Mouse (Mus musculus) T-helper 17 cell (primary cell): Measurements from ENCODE around the gene Aph1a.
"Not testable (repeated sequence)": the region's sequence is repeated elsewhere in the genome, so short reads cannot be mapped to it uniquely, and the experiment has no call there.

Experiments
- in situ Hi-C, 2 experiments: fragments of 300-600 bp; cut with MboI, MseI; formaldehyde crosslinking; loops; 1 replicate in 1 of 2; 2 replicates in 1 of 2; pipeline ENCODE4 v1.15.1; 2025; ENCODE audit warnings: high pct_unique_total_duplicates in 2 of 2

The Aph1a gene

DNA sequence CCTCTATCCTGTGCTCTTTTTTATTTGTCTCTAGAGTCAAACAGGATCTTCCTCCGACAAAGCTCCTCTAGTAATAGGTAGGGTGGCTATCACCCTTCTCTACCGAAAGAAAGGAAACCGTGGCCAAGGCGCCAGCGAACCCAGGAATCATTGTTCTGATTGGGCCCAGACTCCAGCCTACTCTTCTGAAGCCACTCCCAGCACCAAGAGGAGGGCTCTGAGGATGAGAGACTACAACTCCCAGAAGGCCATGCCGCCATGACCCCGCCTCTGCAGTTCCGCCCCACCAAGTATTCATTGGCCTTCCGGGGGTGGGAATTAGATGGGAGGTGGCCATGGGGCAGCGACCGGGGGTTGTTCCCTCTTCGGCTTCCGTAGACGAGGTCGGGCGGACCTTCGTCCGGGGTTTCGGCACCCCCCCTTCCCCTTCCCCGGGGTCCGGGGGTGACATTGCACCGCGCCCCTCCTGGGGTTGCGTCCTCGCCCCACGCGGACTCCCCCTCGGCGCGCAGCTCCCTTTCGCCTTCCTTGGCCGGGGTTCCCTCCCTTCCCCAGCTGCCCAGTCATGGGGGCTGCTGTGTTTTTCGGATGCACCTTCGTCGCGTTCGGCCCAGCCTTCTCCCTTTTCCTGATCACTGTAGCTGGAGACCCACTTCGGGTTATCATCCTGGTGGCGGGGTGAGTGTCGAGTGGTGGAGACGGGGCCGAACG, at the start of gene Aph1a:
Aph1a (plus strand) TSS at position 364 of the 711 bp plus-strand sequence.
- in situ Hi-C loops = loop anchor here in 1 of 2 experiments (5.0 kb wide), 1 partner anchor 294 kb away; no protein-coding TSS in a partner anchor

DNA sequence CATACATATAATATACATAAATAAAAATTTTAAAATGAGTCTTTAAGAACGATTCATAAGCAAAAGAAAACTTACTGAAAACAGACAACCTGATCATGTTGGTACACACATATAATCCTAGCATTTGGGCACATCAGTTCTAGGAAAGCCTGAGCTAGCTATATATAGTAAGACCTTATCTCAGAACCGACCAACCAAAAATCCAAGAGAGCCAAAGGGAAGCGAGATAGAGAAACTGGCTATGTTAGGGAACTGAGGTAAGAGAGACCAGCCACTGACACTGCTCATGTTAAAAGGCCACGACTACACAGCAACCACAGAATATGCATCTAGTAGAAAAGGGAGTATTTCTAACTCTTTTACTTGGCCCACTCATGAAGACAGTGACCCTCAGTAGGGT, 43.2 kb upstream of the Aph1a start:
- in situ Hi-C loops = no loop called here

DNA sequence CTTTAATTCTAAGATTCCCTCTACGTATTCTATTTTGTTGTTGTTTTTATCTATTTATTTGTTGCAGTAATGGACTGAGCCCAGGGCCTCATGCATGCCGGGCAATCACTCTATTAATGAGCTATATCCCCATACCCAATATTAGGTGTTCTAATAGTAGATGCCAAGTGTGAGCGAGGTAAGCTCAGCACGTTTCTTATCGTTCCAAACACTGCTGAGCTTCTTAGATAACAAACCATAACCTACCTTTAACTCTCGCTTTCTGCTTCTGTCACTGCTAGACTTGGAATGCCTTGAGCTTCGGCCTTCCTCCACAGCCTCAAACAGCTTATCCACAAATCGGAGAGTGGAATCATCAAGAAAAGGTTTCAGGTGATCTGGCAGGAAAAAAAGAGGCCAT, 42.5 kb upstream of the Aph1a start:
- in situ Hi-C loops = no loop called here

DNA sequence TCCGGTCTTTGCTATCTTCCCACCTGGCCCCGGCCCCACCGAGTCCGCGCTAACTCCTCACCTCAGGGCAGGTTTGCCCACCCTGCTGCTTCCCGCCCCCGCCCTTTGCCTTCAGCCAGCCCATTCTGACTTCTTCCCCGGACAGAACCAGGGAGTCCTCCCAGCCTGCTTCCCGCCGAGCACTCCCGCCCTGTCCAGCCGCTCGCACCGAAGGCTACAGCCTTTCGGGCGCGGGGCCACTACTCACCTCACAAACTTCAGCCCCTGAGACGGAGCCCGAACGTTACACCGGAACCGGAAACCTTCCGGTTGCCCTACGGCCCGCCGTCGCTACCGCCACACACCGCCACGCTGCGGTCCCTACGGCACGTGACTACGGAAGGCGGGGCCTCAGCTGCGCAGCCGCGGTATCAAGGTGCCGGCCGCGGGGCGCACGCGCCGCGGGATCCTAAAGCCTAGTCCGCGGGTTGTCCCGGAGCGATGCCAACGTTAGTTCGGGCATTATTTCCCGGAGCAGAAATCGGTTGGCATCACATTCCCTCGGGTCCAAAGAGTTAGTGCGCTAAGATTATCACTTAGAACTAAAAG, 38.2 kb upstream of the Aph1a start, which contains the start of gene Prpf3:
Prpf3 (minus strand) TSS at position 384 of the 588 bp plus-strand sequence.
- in situ Hi-C loops = no loop called here

DNA sequence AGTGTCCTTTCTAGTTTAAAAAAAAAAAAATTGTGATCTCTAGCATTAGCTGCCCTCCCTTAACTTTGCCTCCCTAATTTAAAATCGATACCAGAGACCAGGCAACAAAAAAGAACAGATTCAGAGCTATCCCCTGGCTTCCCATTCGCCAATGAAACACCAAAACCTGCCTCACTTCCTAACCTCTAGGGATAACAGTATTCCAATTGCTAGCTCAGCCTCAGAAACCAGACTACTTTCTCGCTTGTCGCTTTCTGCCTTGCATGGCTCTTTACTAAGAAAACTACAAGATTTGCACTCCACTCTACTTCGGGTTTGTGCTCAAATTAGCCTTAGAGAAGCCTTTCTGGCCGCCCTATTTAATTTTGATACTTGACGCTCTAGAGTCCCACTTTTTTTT, 37.7 kb upstream of the Aph1a start:
- in situ Hi-C loops = no loop called here

DNA sequence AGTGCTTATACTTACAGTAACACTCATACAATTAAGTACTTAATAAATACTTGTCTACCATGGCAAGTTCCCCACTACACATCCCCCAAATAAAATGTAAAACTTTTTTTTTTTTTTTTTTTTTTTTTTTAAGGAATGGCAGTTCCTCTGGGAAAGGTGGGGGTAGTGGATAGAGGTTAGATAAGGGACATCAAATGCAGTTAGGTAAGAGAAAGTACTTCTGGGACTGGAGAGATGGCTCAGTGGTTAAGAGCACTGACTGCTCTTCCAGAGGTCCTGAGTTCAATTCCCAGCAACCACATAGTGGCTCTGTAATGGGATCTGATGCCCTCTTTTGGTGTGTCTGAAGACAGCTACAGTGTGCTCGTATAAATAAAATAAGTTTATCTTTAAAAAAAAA, 36.7 kb upstream of the Aph1a start:
- in situ Hi-C loops = not testable (repeated sequence)

DNA sequence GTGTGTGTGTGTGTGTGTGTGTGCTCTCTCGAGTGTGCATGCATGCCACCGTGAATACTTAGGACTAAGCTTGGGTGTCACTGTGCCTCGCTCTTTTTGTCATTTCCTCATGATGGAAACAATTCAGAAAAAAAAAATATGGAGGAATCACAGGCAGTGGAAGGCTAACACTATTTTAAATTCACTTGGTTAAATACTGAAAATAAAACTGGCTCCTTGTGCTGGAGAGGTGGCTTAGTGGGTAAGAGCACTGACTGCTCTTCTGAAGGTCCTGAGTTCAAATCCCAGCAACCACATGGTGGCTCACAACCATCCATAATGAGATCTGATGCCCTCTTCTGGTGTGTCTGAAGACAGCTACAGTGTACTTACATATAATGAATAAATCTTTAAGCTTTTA, 35.5 kb upstream of the Aph1a start:
- in situ Hi-C loops = not testable (repeated sequence)

DNA sequence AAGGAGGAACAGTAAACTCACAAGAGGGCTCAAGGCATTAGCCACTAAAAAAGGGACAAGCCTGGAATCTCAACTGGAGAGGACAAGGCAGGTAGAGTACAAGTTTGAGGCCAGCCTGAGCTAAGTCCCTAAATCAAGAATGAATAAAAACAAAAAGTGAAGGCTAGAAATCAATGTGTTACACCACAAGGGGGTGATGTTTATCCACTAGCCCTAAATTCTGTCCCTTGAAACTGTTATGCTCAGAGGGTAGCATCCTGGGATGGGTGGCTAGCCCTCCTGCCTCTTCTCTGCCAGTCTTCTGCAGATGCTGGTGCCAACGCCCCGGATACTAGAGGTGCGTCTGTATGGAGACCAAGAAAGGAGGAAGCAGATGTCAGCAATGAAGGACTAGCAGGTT, 33.4 kb upstream of the Aph1a start:
- in situ Hi-C loops = no loop called here

DNA sequence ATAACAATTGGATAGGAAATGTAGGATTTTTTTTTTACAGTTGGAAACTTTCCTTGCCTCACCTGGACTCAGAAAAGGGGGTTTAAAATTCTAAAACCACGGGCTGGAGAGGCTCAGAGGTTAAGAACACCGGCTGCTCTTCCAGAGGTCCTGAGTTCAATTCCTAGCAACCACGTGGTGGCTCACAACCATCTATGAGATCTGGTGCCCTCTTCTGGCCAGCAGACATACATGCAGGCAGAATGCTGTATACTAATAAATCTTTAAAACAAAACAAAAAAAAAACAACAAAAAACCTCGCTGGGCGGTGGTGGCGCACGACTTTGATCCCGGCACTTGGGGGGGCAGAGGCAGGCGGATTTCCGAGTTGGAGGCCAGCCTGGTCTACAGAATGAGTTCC, 32.6 kb upstream of the Aph1a start:
- in situ Hi-C loops = no loop called here

DNA sequence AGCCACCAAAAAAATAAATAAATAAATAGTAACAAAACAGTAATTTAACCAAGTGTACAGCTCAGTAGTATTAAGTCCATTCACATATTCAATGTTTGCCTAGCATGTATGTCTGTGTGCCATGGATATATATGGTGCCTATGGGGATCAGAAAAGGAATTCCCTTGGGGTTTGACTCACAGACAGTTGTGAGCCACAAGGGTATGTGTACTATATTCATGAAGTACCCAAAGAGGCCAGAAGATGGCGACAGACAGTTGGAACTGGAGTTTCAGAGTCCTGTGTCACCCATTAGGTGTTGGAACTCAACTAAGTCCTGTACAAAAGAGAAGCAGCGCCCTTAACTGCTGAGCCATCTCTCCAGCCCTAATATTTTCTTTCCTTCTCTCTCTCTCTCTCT, 32.0 kb upstream of the Aph1a start:
- in situ Hi-C loops = no loop called here

DNA sequence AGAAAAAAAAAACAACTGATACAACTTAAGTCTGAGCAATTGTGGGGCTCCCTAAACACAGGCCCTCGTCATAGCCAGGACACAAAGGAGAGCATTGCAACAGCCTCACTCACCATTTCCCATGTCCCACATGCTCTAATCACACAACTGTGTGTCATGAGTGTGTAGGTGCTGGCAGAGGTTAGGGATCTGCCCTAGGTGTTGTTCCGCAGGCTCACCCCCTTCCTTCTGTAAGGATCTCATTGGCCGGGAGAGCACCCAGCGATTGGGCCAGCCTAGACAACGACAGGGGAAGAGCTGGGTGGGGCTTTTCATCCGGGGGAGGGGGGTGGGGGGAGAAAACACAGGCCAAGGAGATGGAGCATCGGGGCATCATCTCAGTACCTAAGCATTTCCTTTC, 30.2 kb upstream of the Aph1a start:
- in situ Hi-C loops = no loop called here

DNA sequence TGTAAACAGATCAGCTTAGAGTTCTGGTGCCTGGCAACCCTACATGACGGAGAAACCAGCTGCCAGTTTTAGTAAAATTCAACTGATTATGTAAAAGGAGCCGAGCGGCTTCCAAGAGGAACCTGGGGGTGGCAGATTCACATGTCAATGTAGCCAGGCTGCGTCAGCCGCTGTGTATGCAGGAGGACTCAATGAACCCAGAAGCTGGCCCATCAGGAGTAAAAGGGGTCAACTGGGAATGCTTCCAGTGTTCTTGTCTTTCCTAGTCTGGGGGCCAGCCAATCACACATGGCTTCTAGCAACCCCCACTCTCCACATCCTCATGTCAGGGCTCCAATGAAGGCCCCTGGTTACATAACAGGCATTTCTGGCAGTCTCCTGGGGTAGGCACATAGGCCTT, 28.7 kb upstream of the Aph1a start:
- in situ Hi-C loops = loop anchor here in 1 of 2 experiments (5.0 kb wide), 1 partner anchor 192 kb away; the partner anchor contains the start of gene Vps45

DNA sequence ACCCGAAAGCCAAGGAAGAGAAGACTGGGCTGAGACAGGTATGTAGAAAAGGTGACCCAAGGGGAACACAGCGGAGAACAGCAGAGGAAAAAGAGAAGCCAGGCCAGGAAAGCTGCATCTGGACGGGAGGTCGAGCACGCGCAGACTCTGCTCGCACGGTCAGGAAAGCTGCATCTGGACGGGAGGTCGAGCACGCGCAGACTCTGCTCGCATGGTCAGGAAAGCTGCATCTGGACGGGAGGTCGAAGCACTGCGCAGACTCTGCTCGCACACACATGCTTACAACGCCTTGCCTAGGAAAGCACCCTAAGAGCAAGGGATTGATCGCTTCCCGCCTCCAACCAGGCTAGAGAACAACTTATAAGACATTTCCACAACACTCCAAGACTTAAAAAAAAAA, 28.2 kb upstream of the Aph1a start:
- in situ Hi-C loops = loop anchor here in 1 of 2 experiments (5.0 kb wide), 1 partner anchor 192 kb away; the partner anchor contains the start of gene Vps45

DNA sequence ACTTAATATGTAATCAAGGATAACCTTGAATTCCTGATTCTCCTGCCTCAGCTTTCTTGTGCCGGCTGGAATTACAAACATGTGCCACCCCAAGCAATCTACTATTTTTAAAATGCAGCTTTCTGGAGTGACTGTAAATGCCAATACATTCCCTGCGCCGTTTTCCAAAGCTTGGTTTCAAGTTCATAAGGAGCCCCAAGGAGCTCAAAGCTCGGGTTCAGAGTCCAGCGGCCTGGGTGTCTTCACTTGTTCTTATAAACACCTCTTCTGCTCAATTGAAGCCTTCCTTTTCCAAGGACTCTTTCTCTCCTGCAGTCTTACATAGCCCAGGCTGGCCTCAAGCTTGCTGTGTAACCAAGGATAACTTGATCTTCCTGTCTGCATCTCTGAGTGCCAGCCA, 27.7 kb upstream of the Aph1a start:
- in situ Hi-C loops = loop anchor here in 1 of 2 experiments (5.0 kb wide), 1 partner anchor 191 kb away; the partner anchor contains the start of gene Vps45

DNA sequence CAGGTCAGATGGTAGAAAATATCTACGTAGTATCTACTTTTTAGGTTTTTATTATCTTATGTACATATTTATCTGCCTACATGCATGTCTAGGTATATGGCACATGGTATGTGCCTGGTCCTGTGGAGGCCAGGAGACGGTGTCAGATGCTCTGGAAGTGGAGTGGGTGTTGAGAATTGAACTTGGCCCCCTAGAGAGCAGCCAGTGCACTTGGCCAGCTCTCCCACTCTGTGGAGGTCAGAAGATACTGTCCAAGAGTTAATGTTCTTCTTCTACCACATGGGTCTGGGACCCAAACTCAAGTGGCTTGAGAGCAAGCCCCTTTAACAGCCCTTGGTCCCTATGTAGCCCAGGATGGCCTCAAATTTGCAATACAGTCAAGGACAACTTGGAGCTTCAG, 26.4 kb upstream of the Aph1a start:
- in situ Hi-C loops = loop anchor here in 1 of 2 experiments (5.0 kb wide), 1 partner anchor 190 kb away; the partner anchor contains the start of gene Vps45

DNA sequence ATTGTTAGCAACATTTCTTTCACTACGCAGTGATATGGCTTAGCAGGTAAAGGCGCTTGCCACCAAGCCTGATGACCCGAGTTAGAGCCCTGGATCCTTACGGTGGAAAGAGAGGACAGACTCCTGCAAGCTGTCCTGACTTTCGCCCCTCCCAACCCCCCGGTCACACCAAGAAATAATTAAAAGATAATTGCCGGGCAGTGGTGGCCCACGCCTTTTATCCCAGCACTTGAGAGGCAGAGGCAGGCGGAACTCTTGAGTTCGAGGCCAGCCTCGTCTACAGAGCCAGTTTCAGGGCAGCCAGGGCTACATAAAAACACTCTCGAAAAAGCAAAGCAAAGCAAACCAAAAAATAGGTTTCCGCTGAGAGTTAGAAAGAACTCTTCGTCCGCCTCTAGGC, 22.8 kb upstream of the Aph1a start:
- in situ Hi-C loops = no loop called here

DNA sequence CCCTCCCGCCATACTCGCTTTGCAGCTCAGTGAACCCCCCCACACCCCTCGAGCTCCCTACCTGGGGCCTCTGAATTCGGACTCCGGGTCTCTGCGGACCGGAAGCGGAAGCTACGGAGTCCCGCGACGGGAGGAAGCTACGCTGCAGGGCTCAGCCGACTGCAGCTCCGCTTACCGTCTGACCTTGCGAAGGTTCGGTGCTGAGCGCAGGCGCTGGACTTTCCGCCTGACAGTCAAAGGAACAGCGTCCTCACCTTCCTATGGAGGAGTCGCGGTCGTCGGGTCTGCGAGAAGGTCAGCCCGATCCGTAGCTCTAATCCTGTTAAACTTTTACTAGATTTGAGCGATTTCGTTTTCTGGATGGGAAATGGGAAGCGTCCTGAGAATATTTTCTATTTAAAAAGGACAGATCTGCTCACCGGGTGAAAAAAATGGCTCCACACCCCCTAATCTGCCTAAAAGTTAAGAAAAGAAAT, 22.3 kb upstream of the Aph1a start, which contains the start of gene Mrps21:
Mrps21 (minus strand) TSS at position 128 of the 476 bp plus-strand sequence.
- in situ Hi-C loops = no loop called here

DNA sequence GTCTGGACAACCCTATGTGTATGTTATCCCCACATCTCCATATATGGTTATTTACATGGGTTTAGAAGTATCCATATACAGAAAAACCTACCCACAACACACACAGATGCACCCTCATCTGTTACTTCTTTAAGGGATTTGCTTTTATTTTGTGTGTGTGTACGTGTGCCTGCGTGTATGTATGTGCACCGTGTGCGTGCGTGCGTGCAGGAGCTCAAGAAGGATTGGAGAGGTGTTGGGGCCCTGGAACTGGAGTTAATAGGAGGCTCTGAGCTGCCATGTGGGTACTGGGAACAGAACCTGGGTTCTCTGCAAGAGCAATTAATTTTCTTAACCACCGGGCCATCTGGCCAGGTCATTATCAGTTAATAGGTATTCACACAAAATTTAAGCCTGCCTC, 21.7 kb upstream of the Aph1a start:
- in situ Hi-C loops = no loop called here

DNA sequence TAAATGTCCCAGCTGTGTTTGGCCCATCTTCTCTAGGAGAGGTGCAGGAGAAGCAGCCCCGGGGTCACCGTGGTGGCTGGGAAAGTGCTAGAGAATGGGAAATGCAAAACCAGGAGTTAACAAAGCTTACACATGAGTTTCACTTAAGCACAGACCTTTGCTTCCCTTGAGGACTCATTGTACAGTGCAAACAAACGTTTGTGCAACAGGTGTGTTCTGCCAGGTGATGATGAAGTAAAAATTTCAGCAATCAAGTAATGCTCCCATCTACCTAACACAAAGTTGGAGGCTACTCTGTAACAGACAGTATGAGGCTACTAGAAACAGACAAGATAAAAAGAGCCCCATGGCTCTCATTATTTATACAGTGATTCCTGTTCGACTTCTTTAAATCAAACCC, 14.7 kb upstream of the Aph1a start:
- in situ Hi-C loops = no loop called here

DNA sequence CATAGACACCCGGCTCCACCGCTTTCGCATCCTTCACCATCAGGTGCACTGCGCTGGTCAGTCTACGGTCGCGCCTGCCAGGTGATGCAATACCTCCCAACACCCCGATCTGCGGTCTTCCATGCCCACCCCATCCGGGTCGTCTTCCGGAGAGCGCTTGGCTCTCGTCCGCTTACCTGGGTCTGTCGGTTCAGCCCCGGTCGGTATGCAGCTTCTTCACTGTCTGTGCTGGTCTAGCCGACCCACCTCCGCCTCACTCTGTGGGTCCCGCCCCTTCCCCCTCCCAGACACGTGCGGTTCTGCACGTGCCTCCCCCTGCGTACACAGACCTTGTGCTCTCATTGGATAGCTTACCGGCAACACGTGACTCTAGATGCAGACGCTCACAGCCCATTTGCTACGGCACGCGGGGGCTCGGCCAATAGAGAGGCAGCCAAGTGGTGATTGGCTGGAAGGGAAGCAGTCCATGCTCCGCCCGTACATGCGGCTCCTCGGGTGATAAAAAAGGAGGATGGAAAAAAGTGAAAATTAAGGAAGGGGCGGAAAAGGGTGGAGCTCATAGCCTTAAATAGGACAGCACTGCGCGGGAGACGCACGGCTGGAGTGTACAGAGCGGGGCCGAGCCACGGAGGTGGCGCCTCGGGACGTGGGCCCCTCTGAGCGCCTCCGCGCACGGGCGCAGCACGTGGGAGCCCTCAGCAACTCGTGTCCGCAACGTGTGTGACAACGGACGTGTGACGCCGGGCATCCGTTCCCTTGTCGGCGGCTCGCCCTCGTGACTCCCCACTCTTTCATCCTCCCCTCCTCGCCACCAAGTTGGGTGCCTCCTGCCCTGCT, 11.6 kb upstream of the Aph1a start, which contains the start of gene Ciart:
Ciart (minus strand) TSS at position 273 of the 837 bp plus-strand sequence.
- in situ Hi-C loops = loop anchor here in 1 of 2 experiments (10.0 kb wide), 1 partner anchor 723 kb away; the partner anchor contains the start of gene Lix1l

DNA sequence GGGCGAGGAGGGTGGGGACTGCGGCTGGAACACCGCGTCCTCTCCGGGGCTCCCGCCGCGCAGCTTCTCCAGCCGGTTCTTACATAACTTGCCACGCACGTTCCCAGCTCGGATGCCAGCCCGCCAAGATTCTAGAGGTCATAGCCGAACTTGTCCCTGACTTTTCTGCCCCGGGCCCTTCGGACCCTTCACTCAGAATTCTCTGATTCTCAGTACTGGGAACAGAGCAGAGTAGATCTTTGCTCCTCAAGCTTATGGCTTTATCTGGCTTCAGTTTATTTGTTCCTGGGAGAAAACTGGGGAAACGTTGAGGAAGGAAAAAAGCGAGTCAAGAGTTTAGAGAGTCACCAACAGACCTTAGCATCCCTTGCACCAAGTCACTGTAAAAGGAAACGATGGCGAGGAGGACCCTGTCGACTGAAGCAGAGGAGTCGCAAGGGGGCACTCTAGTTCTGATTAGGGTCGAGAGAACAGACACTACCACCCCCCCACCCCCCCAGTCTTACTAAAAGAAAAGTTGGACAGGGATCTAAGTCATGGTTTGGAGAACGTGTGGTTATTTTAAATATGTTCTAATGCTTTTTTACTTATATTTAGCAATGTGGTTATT, 10.8 kb upstream of the Aph1a start:
- in situ Hi-C loops = loop anchor here in 1 of 2 experiments (10.0 kb wide), 1 partner anchor 722 kb away; the partner anchor contains the start of gene Lix1l
